Mouse (Mus musculus) heart, adult 2 months (tissue): ENCODE results near the gene Dnmbp. TPM values are rescaled to one million over a fixed set of nuclear protein-coding genes. Genes with fewer than 3 reads are reported as not detected.

ENCODE experiments used
- DNase-seq, 2 experiments: peaks; one replicate each; pipeline ENCODE4 v3.0.0; 2021
- H3K27ac ChIP-seq: fragments of 200-600 bp; 2 replicates; pipeline ENCODE4 v1.8.1; 2022
- H3K27me3 ChIP-seq: fragments of 200-500 bp; 2 replicates; pipeline ENCODE4 v1.6.1; 2012; ENCODE audit warnings: mild to moderate bottlenecking, low read length, inconsistent platforms, mixed read lengths; ENCODE audit not compliant: control insufficient read depth, insufficient read depth
- H3K36me3 ChIP-seq: fragments of 200-500 bp; 2 replicates; pipeline ENCODE4 v1.6.1; 2012; ENCODE audit warnings: low read length, inconsistent platforms; ENCODE audit not compliant: control insufficient read depth, insufficient read depth
- H3K4me1 ChIP-seq: fragments of 200-500 bp; 2 replicates; pipeline ENCODE4 v1.6.1; 2011; ENCODE audit warnings: low read length; ENCODE audit not compliant: control insufficient read depth, insufficient read depth
- H3K4me3 ChIP-seq: fragments of 200-600 bp; 2 replicates; pipeline ENCODE4 v1.8.1; 2022
- H3K79me2 ChIP-seq: fragments of 200-500 bp; replicated peaks from 2 replicates; pipeline ENCODE4 v1.6.1; 2012; ENCODE audit warnings: mild to moderate bottlenecking, inconsistent platforms, low read length, moderate library complexity, mixed read lengths; ENCODE audit not compliant: control insufficient read depth, insufficient read depth
- H3K9ac ChIP-seq: fragments of 200-500 bp; 2 replicates; pipeline ENCODE4 v1.6.1; 2012; ENCODE audit warnings: low read depth, mild to moderate bottlenecking, control low read depth, inconsistent platforms, low read length, mixed read lengths
- CTCF ChIP-seq: fragments of 200-600 bp; IDR thresholded peaks from 2 replicates; pipeline ENCODE4 v1.8.1; 2022; ENCODE audit warnings: antibody characterized with exemption, mild to moderate bottlenecking, moderate library complexity
- EP300 ChIP-seq: fragments of 200-500 bp; IDR thresholded peaks from 2 replicates; pipeline ENCODE4 v1.6.1; 2011; ENCODE audit warnings: low read depth, low read length, control low read depth; ENCODE audit not compliant: insufficient read depth
- POLR2A ChIP-seq: fragments of 200-500 bp; IDR thresholded peaks from 2 replicates; pipeline ENCODE4 v1.6.1; 2011; ENCODE audit warnings: mild to moderate bottlenecking, low read depth, low read length, control low read depth; ENCODE audit not compliant: insufficient read depth
- WGBS: fragments of 180-500 bp; shearing (Covaris S2); methylation state at CpG from one replicate; pipeline ENCODE4 v1.1.7; 2018; 5-methylcytosine and 5-hydroxymethylcytosine counted together
- intact Hi-C: fragments of 180-260 bp; cut with DNase I; formaldehyde crosslinking; loops from one replicate; pipeline ENCODE4 v1.15.1; 2025
- polyA plus RNA-seq: library from polyadenylated mRNA; depleted of rRNA; stranded (reverse); fragments of >200 nt; gene quantifications from 2 replicates; pipeline ENCODE4 v1.2.3, GENCODE M21; 2012
- total RNA-seq, 2 experiments: library from RNA; stranded (reverse); gene quantifications; 2 replicates each; pipeline ENCODE4 v1.2.3; 2021

The Dnmbp gene
- total and polyA plus RNA-seq, 3 experiments: 7.1 to 9.8 (median 8.1) TPM

GRCm38 (mm10) chr19:43880420-43880819 is 59.6 kb downstream of the Dnmbp start:
- 54% methylated on average over 3 of the region's 3 CpGs for WGBS
- intact Hi-C loops: loop anchor here (5.0 kb wide), 1 partner anchor 57 kb away; no protein-coding TSS in a partner anchor
- H3K4me1 ChIP-seq: no peaks in the 10 kb centered on the region
- no peak for TF ChIP-seq POLR2A
- TF ChIP-seq CTCF: no peak
- TF ChIP-seq EP300: no peak
- no peaks in the 10 kb centered on the region for H3K79me2 ChIP-seq
- no peaks in the 10 kb centered on the region for H3K36me3 ChIP-seq
- H3K9ac ChIP-seq: no peak overlapping the region
- H3K27ac ChIP-seq: no peak overlapping the region
- no peak overlapping the region for H3K4me3 ChIP-seq
- no peak for DNase-seq
- H3K27me3 ChIP-seq: no peaks in the 10 kb centered on the region

GRCm38 (mm10) chr19:43879401-43880212 is 60.4 kb downstream of the Dnmbp start:
- Histone ChIP-seq H3K4me3 (peak overlapping the region; percentile 64), H3K27ac (peak overlapping the region; percentile 57), H3K27me3 (no peaks in the 10 kb centered on the region), H3K4me1 (no peaks in the 10 kb centered on the region), H3K9ac (peak overlapping the region; percentile 87), H3K79me2 (no peaks in the 10 kb centered on the region), H3K36me3 (no peaks in the 10 kb centered on the region)
- intact Hi-C loops: loop anchor here (5.0 kb wide), 2 partner anchors 38 to 58 kb away; no protein-coding TSS in a partner anchor
- 2% methylated on average over 41 of the region's 41 CpGs for WGBS
- peak; percentile 44 for TF ChIP-seq CTCF
- no peak for TF ChIP-seq EP300
- peak; percentile 67 to 71 for DNase-seq

GRCm38 (mm10) chr19:43878111-43879092 is 61.6 kb downstream of the Dnmbp start:
- intact Hi-C loops: loop anchor here (5.0 kb wide), 1 partner anchor 39 kb away; no protein-coding TSS in a partner anchor
- no peak for TF ChIP-seq EP300
- TF ChIP-seq CTCF: no peak
- TF ChIP-seq POLR2A: no peak
- H3K36me3 ChIP-seq: no peaks in the 10 kb centered on the region
- no peak for DNase-seq
- H3K4me3 ChIP-seq: peak overlapping the region; percentile 64
- H3K9ac ChIP-seq: no peak overlapping the region
- peak overlapping the region; percentile 57; the same call in 1 of the 2 replicates for H3K27ac ChIP-seq
- 25% methylated on average over 17 of the region's 17 CpGs for WGBS
- no peaks in the 10 kb centered on the region for H3K79me2 ChIP-seq
- H3K4me1 ChIP-seq: no peaks in the 10 kb centered on the region
- no peaks in the 10 kb centered on the region for H3K27me3 ChIP-seq

GRCm38 (mm10) chr19:43877364-43877763 is 62.6 kb downstream of the Dnmbp start:
- TF ChIP-seq CTCF (no peak), POLR2A (no peak), EP300 (no peak)
- no peak overlapping the region for H3K27ac ChIP-seq
- no peaks in the 10 kb centered on the region for H3K79me2 ChIP-seq
- no peaks in the 10 kb centered on the region for H3K36me3 ChIP-seq
- 92% methylated on average over 8 of the region's 8 CpGs for WGBS
- no peak overlapping the region for H3K9ac ChIP-seq
- intact Hi-C loops: loop anchor here (5.0 kb wide), 1 partner anchor 40 kb away; no protein-coding TSS in a partner anchor
- no peaks in the 10 kb centered on the region for H3K27me3 ChIP-seq
- DNase-seq: no peak
- no peaks in the 10 kb centered on the region for H3K4me1 ChIP-seq
- H3K4me3 ChIP-seq: no peak overlapping the region

GRCm38 (mm10) chr19:43875996-43876395 is 64.0 kb downstream of the Dnmbp start:
- Histone ChIP-seq H3K4me3 (no peak overlapping the region), H3K27me3 (no peaks in the 10 kb centered on the region), H3K4me1 (no peaks in the 10 kb centered on the region), H3K9ac (no peak overlapping the region), H3K27ac (no peak overlapping the region), H3K79me2 (no peaks in the 10 kb centered on the region), H3K36me3 (no peaks in the 10 kb centered on the region)
- 65% methylated on average over 2 of the region's 2 CpGs for WGBS
- TF ChIP-seq POLR2A (no peak), CTCF (no peak), EP300 (no peak)
- DNase-seq: no peak
- intact Hi-C loops: loop anchor here (5.0 kb wide), 1 partner anchor 41 kb away; no protein-coding TSS in a partner anchor
